Mouse (Mus musculus) kidney, embryonic 16.5 days (tissue): ENCODE results near the gene Ip6k3. TPM values are rescaled to one million over a fixed set of nuclear protein-coding genes. Genes with fewer than 3 reads are reported as not detected.

Experiments used
- ATAC-seq: fragments of 200-750 bp; cut with Nextera tagmentation; 2 replicates; pipeline ENCODE4 v1.8.0; 2017; ENCODE audit warnings: moderate TSS enrichment; ENCODE audit not compliant: low FRiP score, low TSS enrichment
- H3K27ac ChIP-seq: fragments of 300-500 bp; sonication (generic); 2 replicates; pipeline ENCODE4 v1.5.1; 2014; ENCODE audit warnings: low read length
- H3K27me3 ChIP-seq: fragments of 300-500 bp; sonication (generic); 2 replicates; pipeline ENCODE4 v1.6.1; 2014; ENCODE audit warnings: low read length, control low read depth, mixed read lengths; ENCODE audit not compliant: insufficient read depth
- H3K36me3 ChIP-seq: fragments of 300-500 bp; sonication (generic); 2 replicates; pipeline ENCODE4 v1.6.1; 2014; ENCODE audit warnings: low read length, control low read depth, mixed read lengths; ENCODE audit not compliant: insufficient read depth
- H3K4me1 ChIP-seq: fragments of 300-500 bp; sonication (generic); 2 replicates; pipeline ENCODE4 v1.6.1; 2014; ENCODE audit warnings: low read length, control low read depth, mixed read lengths; ENCODE audit not compliant: insufficient read depth
- H3K4me2 ChIP-seq: fragments of 300-500 bp; sonication (generic); replicated peaks from 2 replicates; pipeline ENCODE4 v1.6.1; 2014; ENCODE audit warnings: low read depth, low read length
- H3K4me3 ChIP-seq: fragments of 300-500 bp; sonication (generic); 2 replicates; pipeline ENCODE4 v1.5.1; 2014; ENCODE audit warnings: mild to moderate bottlenecking, low read length
- H3K9ac ChIP-seq: fragments of 300-500 bp; sonication (generic); replicated peaks from 2 replicates; pipeline ENCODE4 v1.6.1; 2014; ENCODE audit warnings: low read length
- H3K9me3 ChIP-seq: fragments of 300-500 bp; sonication (generic); 2 replicates; pipeline ENCODE4 v1.6.1; 2016; ENCODE audit warnings: low read length, control low read depth
- WGBS: fragments of 180-500 bp; shearing (Covaris S2); extraction: QIAGEN DNeasy Blood & Tissue Kit; methylation state at CpG from one replicate; pipeline ENCODE4 v1.1.7; 2014; 5-methylcytosine and 5-hydroxymethylcytosine counted together
- polyA plus RNA-seq: library from polyadenylated mRNA; unstranded; fragments of >200 nt; fragmentation: Nextera tagmentation; extraction: Ambion mirVana; gene quantifications from 2 replicates; pipeline ENCODE4 v1.2.1, GENCODE M21; 2015

Gene Ip6k3
- polyA plus RNA-seq, 1 experiment from 2014 or later: 0.15 TPM

DNA sequence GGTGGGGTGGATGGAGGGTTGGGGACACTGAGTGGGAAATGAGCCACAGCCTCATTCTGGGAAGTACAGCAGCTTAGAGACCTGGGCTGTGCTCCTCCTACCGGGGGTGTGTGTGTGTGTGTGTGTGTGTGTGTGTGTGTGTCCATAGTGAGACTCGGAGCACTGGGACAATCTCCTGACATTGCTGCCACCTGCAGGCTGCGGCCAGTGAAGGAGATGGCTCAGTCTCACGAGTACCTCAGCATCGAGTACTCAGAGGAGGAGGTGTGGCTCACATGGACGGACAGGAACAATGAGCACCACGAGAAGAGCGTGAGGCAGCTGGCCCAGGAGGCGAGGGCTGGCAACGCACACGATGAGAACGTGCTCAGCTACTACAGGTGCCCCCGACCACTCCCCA is 71.9 kb downstream of the Ip6k3 start:
- Histone ChIP-seq H3K9ac (no peak overlapping the region), H3K36me3 (peaks cover 12% of the 10 kb centered on the region), H3K4me3 (no peak overlapping the region), H3K27me3 (no peaks in the 10 kb centered on the region), H3K27ac (no peak overlapping the region), H3K4me1 (0 out of 2 replicates have a peak, but pooled peaks cover 3% of the 10 kb centered on the region), H3K9me3 (no peaks in the 10 kb centered on the region), H3K4me2 (no peak overlapping the region)
- 37% methylated on average over 13 of the region's 13 CpGs for WGBS
- 0 out of 2 replicates have a peak, but pooled peaks have one; percentile 14 for ATAC-seq

Other genes with a start within 250 kb of the Ip6k3 start
- 9.3 and 9.4 TPM in 2 replicates for gene Phf1, start 234.7 kb downstream of the Ip6k3 start, polyA plus RNA-seq
- gene Cuta, start 228.2 kb downstream of the Ip6k3 start, polyA plus RNA-seq: 187 and 203 TPM in 2 replicates
- 1.1 and 2.2 TPM in 2 replicates for gene Syngap1, start 226.5 kb downstream of the Ip6k3 start, polyA plus RNA-seq
- gene Zbtb9, start 194.6 kb downstream of the Ip6k3 start, polyA plus RNA-seq: 19.9 and 20.1 TPM in 2 replicates
- 7.4 and 9.5 TPM in 2 replicates for gene Bak1, start 138.8 kb downstream of the Ip6k3 start, polyA plus RNA-seq
- gene Itpr3, start 110.5 kb downstream of the Ip6k3 start, polyA plus RNA-seq: 9.3 and 9.6 TPM in 2 replicates
- gene Uqcc2, start 33.9 kb downstream of the Ip6k3 start, polyA plus RNA-seq: 266 TPM in 2 replicates
- gene Lemd2, start 36.7 kb upstream of the Ip6k3 start, polyA plus RNA-seq: 9.7 and 10.0 TPM in 2 replicates